Mouse (Mus musculus) hindbrain, embryonic 10.5 days (tissue): Measurements from ENCODE around the gene Cideb. TPM values are rescaled to one million over a fixed set of nuclear protein-coding genes. Genes with fewer than 3 reads are reported as not detected.

Experiments used
- DNase-seq: peaks from one replicate; pipeline ENCODE4 v3.0.0-alpha.2; 2017; ENCODE audit warnings: low spot score
- H3K27ac ChIP-seq: fragments of 300-500 bp; sonication (generic); 2 replicates; pipeline ENCODE4 v1.5.1; 2016; ENCODE audit warnings: mild to moderate bottlenecking, moderate library complexity
- H3K27me3 ChIP-seq: fragments of 300-500 bp; sonication (generic); 2 replicates; pipeline ENCODE4 v1.6.1; 2016; ENCODE audit warnings: mild to moderate bottlenecking; ENCODE audit not compliant: poor library complexity, insufficient read depth, severe bottlenecking
- H3K36me3 ChIP-seq: fragments of 300-500 bp; sonication (generic); 2 replicates; pipeline ENCODE4 v1.6.1; 2016; ENCODE audit warnings: mild to moderate bottlenecking, moderate library complexity
- H3K4me1 ChIP-seq: fragments of 300-500 bp; sonication (generic); replicated peaks from 2 replicates; pipeline ENCODE4 v1.6.1; 2016; ENCODE audit warnings: mild to moderate bottlenecking
- H3K4me3 ChIP-seq: fragments of 300-500 bp; sonication (generic); 2 replicates; pipeline ENCODE4 v1.5.1; 2016; ENCODE audit warnings: mild to moderate bottlenecking, moderate library complexity
- H3K9me3 ChIP-seq: fragments of 300-500 bp; sonication (generic); 2 replicates; pipeline ENCODE4 v1.6.1; 2016; ENCODE audit warnings: mild to moderate bottlenecking, moderate library complexity
- WGBS: fragments of 180-500 bp; shearing (Covaris S2); methylation state at CpG from one replicate; pipeline ENCODE4 v1.1.7; 2016; 5-methylcytosine and 5-hydroxymethylcytosine counted together
- polyA plus RNA-seq: library from polyadenylated mRNA; unstranded; fragments of >200 nt; fragmentation: Nextera tagmentation; extraction: Ambion mirVana; gene quantifications from 2 replicates; pipeline ENCODE4 v1.2.1, GENCODE M21; 2016

The Cideb gene
- polyA plus RNA-seq, 1 experiment from 2014 or later: not detected

DNA sequence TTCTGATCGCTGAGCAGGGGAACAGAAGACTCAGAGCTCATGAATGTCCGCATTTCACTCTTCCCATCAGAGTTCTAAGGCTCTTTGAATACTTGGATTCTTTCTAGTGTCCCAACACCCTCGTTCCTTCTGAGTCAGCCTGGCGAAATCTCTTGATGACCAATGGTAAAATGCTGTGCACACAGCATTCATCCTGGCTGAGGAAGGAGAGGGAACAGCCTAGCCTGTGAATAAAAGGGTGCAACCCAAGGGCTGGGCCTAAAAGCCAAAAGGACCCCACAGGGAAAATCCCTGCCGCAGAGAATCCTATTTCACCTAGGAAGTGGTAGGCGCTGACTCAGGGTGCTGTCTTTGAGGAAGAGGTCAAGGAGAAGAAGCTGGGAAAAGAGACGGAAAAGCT lies 28.1 kb downstream of the Cideb start:
- H3K4me1 ChIP-seq: no peaks in the 10 kb centered on the region
- H3K27me3 ChIP-seq: 0 out of 2 replicates have a peak, but pooled peaks cover 7% of the 10 kb centered on the region
- H3K27ac ChIP-seq: no peak overlapping the region
- no peak for DNase-seq
- no peak overlapping the region for H3K4me3 ChIP-seq
- WGBS: 81% methylated on average over 7 of the region's 7 CpGs
- H3K9me3 ChIP-seq: no peaks in the 10 kb centered on the region
- H3K36me3 ChIP-seq: no peaks in the 10 kb centered on the region

DNA sequence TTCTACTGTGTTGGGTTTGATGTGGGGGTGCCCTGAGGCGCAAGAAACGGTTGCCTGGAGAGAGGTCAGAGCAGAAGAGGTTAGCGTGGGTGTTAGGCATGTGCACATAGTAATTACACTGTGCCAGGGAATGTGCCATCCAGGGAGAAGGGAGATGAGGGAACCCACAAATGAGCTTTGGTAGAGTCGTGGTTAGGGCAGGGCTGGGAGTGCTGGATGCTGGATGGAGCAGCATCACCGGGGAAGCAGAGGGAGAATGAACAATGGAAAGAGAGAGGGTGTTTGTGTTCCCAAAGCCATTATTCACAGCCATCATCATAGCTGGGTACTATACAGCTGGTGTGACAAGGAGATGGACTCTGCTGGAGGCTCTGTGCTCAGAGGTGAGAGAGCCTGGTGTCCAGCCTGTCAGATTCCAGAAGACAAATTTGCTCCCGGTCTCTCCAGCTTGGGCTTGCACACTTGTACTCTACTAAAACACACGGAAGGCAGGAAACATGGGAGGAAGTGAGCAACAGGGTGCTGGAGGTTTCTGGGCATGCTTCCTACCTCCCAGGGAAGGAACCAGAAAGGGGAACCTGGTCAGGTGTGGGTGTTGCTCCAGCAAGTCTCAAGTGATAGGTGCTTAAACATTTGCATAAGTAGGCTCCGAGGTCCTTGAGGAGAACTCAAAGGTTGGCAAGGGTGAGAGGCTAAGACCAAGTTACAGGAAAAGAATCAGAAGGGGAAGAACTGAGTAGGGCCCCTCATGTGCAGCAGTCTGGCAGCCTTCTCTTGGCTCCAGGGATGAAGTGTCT lies 30.2 kb downstream of the Cideb start:
- no peak overlapping the region for H3K27ac ChIP-seq
- H3K9me3 ChIP-seq: no peaks in the 10 kb centered on the region
- H3K4me1 ChIP-seq: no peaks in the 10 kb centered on the region
- DNase-seq: no peak
- H3K27me3 ChIP-seq: no peaks in the 10 kb centered on the region
- H3K4me3 ChIP-seq: no peak overlapping the region
- WGBS: 69% methylated on average over 8 of the region's 8 CpGs
- no peaks in the 10 kb centered on the region for H3K36me3 ChIP-seq

DNA sequence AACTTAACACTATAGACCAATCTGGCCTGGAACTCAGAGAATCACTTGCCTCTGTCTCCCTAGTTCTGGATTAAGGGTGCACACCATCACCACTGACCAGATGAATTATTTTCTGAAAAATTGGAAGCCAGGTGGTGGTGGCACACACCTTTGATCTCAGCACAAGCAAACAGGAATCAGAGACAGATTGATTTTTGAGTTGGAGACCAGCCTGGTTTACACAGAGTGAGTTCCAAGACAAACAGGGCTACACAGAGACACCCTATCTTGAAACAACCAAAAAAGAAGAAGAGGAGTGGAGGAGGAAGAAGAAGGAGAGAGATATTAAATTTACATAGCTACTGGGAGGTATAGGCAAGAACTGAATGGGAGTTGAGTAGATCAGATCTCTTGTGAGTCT lies 32.0 kb downstream of the Cideb start:
- DNase-seq: no peak
- H3K27ac ChIP-seq: no peak overlapping the region
- no peaks in the 10 kb centered on the region for H3K9me3 ChIP-seq
- H3K4me3 ChIP-seq: no peak overlapping the region
- H3K27me3 ChIP-seq: no peaks in the 10 kb centered on the region
- peaks cover 12% of the 10 kb centered on the region for H3K4me1 ChIP-seq
- H3K36me3 ChIP-seq: no peaks in the 10 kb centered on the region

DNA sequence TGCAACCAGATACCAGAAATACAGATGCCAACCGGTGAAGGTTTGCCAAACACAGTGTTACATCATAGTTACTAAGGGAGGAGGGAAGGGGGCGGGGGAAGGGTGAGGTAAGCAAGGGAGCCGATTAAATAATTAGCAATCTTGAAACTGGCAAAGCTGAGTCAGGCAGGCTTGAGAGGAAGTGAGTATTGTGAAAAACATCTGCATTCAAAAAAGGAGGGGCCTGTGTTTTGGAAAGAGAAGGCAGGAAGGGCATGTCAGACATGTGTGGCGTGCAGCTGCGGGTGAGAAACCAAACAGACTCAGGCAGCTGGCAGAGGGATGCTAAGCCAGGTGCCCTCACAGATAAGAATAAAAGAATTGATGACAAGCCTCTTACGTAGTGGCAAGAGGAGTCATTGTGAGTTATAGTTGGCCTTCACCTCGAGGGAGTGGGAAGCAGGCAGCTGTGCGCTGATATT lies 33.8 kb downstream of the Cideb start:
- Histone ChIP-seq H3K27me3 (no peaks in the 10 kb centered on the region), H3K9me3 (no peaks in the 10 kb centered on the region), H3K27ac (no peak overlapping the region), H3K36me3 (peaks cover 10% of the 10 kb centered on the region), H3K4me1 (peaks cover 16% of the 10 kb centered on the region), H3K4me3 (no peak overlapping the region)
- whole genome bisulfite sequencing: 69% methylated on average over 8 of the region's 8 CpGs
- no peak for DNase-seq

DNA sequence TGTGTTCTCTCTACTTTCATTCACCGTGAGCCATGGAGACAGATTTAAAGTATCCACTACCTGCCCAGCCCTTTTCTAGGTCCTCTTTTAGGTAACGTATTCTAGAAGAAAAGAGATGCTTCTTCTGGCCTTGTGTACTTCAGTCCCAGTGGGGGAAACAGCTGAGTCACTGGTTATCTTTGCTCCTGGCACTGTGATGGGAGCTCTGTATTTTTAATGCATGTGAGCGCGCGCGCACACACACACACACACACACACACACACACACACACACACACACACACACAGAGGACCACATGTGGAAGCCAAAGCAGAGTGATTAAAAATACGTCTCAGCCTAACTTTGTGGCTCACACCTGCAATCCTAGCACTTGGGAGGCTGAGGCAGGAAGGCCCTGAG lies 34.8 kb downstream of the Cideb start:
- Histone ChIP-seq H3K9me3 (no peaks in the 10 kb centered on the region), H3K36me3 (peaks cover 20% of the 10 kb centered on the region)

DNA sequence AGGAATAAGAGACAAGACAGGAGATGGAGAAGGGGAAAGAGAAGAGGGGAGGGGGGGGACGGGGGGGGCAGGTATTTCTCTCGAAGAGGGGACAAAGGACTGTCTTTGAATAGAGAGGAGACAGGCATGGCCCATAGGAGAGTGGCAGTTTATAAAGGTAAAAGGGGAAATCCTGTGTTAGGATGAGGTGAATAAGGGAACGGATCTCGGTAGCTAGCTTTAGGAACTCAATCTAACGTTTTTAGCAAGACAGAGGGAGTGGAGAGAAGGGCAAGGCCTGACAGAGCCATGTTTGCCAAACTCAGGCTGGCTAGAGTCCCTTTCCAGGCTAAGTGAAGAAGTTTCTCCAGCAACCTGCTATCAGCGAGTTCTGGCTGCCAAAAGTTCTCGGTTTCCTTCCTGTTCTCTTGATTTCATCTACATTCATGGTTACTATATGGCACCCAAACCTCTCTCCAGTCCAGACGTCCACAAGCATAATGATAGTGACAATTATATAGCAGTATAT lies 35.8 kb downstream of the Cideb start:
- DNase-seq: no peak
- Histone ChIP-seq H3K36me3 (peaks cover 29% of the 10 kb centered on the region), H3K9me3 (no peaks in the 10 kb centered on the region), H3K4me1 (peaks cover 16% of the 10 kb centered on the region), H3K27me3 (no peaks in the 10 kb centered on the region), H3K27ac (peak overlapping the region; percentile 94), H3K4me3 (peak overlapping the region; percentile 87)
- 53% methylated on average over 8 of the region's 8 CpGs for WGBS

More for the DNA sequence above, 34.8 kb downstream of the Cideb start:
- WGBS: 93% methylated on average over 7 of the region's 7 CpGs
- no peak for DNase-seq
- Histone ChIP-seq H3K4me1 (peaks cover 16% of the 10 kb centered on the region), H3K4me3 (no peak overlapping the region), H3K27ac (no peak overlapping the region), H3K27me3 (no peaks in the 10 kb centered on the region)

DNA sequence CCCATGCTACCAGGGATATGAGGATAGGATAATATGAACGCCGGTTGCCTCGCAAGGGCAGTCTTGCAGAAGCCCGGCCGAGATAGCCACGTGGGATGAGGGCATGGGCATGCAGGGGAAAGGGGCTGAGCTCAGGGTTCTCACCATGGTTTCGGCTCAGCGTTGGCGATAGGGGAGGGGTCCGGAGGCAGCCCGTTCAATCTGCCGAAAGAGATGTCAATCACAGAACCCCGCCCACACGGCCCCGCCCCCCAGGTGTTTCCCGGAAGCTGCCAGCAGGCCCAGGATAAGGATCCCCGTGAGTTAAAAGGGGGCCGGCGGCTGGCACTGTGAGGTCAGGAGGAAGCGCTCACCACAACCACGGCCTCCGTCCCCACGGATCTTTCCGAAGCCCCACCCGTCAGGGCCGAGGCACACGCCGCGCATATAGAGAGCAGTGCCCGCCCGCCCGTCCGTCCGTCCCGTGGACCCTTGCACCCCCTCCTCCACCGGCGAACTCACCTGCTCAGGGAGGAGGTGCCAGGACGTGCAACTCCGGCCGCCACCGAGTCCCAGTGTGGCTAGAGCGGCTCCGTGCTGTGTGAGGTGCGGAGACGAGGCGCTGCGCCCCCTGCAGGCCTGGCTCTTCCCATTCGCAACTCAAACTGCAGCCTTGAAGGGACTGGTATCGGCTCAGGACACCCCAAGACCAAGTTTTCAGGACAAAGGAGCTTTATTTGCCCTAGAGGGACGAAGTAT lies 36.4 kb downstream of the Cideb start, which contains the start of gene Rabggta:
Rabggta (minus strand) TSS at position 564 of the 738 bp plus-strand sequence.
- peak; percentile 93 for DNase-seq
- H3K9me3 ChIP-seq: no peaks in the 10 kb centered on the region
- H3K4me1 ChIP-seq: peaks cover 16% of the 10 kb centered on the region
- peaks cover 35% of the 10 kb centered on the region for H3K36me3 ChIP-seq
- H3K27ac ChIP-seq: peak within 1 kb of the TSS; percentile 94
- peak within 1 kb of the TSS; percentile 87 for H3K4me3 ChIP-seq
- under 1% methylated on average over 50 of the region's 50 CpGs for WGBS
- no peaks in the 10 kb centered on the region for H3K27me3 ChIP-seq

DNA sequence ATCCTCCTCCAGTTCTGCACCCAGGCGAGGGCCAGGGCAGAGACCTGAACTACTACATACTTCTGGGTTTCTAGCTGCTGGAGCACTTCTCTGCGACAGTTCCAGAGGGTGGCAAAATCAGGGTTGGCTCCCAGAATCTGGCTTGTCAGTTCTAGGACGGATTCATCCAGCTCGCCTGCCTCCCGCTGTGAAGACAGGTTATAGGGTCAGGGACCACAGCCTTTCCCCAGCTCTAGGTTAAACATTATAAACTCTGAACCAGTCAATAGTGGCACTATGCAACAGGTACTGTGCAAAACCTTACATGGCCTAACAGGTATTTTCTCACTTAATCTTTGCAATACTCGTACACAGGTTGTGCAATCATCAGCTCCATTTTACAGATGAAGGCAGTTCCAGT lies 37.2 kb downstream of the Cideb start:
- peaks cover 43% of the 10 kb centered on the region for H3K36me3 ChIP-seq
- peak overlapping the region; percentile 87 for H3K4me3 ChIP-seq
- peaks cover 16% of the 10 kb centered on the region for H3K4me1 ChIP-seq
- no peaks in the 10 kb centered on the region for H3K9me3 ChIP-seq
- no peak for DNase-seq
- H3K27ac ChIP-seq: no peak overlapping the region
- 69% methylated on average over 6 of the region's 6 CpGs for WGBS
- no peaks in the 10 kb centered on the region for H3K27me3 ChIP-seq

DNA sequence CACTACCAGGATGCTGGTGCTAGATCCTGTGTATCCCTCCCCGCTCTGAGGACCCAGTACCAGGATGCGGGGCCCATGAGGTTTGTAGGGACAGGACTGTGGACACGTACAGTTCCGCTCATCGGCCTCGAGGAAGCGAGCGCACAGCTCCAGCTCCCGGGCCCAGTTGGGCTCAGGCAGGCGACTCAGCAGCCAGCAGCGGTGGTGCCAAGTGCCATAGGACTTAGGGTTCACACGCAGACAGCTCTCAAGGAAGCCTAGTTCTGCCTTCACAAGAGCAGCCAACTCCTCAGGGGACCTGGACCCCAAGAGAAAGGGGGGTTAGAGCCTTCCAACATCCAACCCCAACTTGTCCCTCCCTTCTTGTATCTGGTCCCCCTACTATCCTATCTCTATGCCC lies 37.6 kb downstream of the Cideb start:
- peak overlapping the region; percentile 87; the same call in 1 of the 2 replicates for H3K4me3 ChIP-seq
- H3K27ac ChIP-seq: no peak overlapping the region
- H3K36me3 ChIP-seq: peaks cover 45% of the 10 kb centered on the region
- no peak for DNase-seq
- H3K27me3 ChIP-seq: no peaks in the 10 kb centered on the region
- H3K4me1 ChIP-seq: peaks cover 16% of the 10 kb centered on the region
- H3K9me3 ChIP-seq: no peaks in the 10 kb centered on the region
- 94% methylated on average over 12 of the region's 12 CpGs for WGBS

DNA sequence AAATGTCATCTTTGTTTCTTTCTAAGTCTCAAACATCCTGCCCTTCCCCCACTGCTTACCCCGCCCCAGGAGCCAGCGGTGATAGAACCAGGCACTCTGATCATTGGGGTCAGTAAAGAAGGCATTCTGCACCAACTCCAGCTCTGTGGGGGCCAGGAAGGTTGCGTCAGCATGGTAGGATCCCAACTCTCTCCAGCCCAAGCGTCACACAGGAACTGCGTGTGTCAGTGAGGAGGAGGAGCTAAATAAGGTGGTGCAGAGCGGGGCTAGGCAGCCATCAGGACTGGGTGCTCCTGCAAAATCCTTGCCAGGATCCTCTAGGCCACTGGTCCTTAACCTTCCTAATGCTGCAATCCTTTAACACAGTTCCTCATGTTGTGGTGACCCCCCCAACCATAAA lies 38.5 kb downstream of the Cideb start:
- H3K4me1 ChIP-seq: peaks cover 16% of the 10 kb centered on the region
- no peaks in the 10 kb centered on the region for H3K9me3 ChIP-seq
- 90% methylated on average over 6 of the region's 6 CpGs for WGBS
- no peak overlapping the region for H3K4me3 ChIP-seq
- no peaks in the 10 kb centered on the region for H3K27me3 ChIP-seq
- no peak overlapping the region for H3K27ac ChIP-seq
- peaks cover 45% of the 10 kb centered on the region for H3K36me3 ChIP-seq
- DNase-seq: no peak

DNA sequence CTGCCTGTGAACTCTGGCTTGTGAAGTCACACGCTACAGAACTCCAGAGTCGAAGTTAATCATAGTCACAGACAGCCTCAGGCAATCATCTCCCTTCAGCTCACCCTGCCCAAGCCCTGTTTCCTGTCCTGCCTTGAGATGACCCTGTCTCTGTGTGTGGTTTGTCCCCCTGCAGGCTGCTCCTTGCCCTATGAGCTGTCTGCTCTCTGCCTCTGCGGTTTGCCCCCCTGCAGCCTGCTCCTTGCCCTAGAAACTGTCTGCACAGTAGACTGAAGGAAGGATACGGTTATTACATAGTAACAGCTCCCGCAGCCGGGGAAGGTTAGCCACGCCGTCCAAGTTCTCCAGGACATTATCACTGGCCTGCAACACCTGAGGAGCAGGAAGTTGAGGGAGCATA lies 41.4 kb downstream of the Cideb start:
- Histone ChIP-seq H3K4me3 (no peak overlapping the region), H3K9me3 (no peaks in the 10 kb centered on the region), H3K4me1 (peaks cover 22% of the 10 kb centered on the region), H3K36me3 (peaks cover 45% of the 10 kb centered on the region), H3K27me3 (peaks cover 24% of the 10 kb centered on the region), H3K27ac (no peak overlapping the region)
- no peak for DNase-seq
- 69% methylated on average over 8 of the region's 8 CpGs for WGBS

DNA sequence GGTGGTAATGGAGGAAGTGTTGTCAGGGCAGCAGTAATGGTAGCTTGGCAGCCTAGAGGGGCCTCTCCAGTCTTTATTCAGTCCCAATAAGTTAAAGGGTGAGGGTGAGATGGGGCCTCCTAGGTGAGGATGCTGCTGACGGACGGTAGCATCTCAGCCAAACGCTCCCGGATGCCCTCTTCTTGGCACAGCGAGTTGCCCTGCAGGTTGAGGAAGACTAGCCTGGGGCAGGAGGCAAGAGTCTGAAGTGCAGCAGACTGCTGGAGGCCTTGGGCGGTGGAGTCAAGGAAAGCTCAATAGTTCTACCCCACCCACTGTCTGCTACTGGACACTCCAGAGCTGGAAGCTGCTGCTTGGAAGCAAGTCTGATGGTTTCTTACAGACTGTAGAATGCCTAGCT lies 42.0 kb downstream of the Cideb start:
- no peak for DNase-seq
- H3K9me3 ChIP-seq: no peaks in the 10 kb centered on the region
- peaks cover 17% of the 10 kb centered on the region for H3K4me1 ChIP-seq
- H3K27me3 ChIP-seq: peaks cover 30% of the 10 kb centered on the region
- 91% methylated on average over 6 of the region's 6 CpGs for WGBS
- H3K36me3 ChIP-seq: peaks cover 45% of the 10 kb centered on the region
- no peak overlapping the region for H3K4me3 ChIP-seq
- no peak overlapping the region for H3K27ac ChIP-seq

DNA sequence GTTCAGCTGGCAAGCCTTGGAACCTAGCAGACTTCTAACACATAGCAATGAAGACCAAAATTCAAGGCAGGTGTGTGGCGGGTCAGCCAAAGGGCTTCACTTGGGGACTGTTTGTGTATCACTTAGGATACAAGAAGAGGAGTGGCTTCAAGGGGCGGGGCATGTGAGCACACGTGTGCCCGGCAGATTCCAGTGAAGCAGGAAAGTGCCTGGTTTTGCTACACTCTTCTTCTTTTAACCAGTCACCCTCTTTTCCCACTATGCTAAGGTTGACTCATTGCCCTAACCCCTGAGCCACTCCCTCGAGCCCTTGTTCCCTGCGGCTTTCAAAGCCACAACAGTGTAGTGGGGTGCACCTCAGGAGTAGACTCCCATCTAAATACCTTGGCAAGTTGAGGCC lies 43.4 kb downstream of the Cideb start:
- no peak overlapping the region for H3K27ac ChIP-seq
- DNase-seq: no peak
- H3K4me1 ChIP-seq: peaks cover 13% of the 10 kb centered on the region
- H3K36me3 ChIP-seq: peaks cover 39% of the 10 kb centered on the region
- H3K9me3 ChIP-seq: no peaks in the 10 kb centered on the region
- H3K4me3 ChIP-seq: no peak overlapping the region
- peaks cover 33% of the 10 kb centered on the region for H3K27me3 ChIP-seq
- 37% methylated on average over 6 of the region's 6 CpGs for WGBS
